Mouse (Mus musculus) G1E-ER4 (cell line): ENCODE measurements at regions not wholly inside any gene's neighbourhood (a gene's known extent, or its start where the extent isn't known, plus 50 kb on each side); places are given as distances from the start of the nearest gene placed in this dataset.

Source experiments
- GATA1 ChIP-seq: IDR thresholded peaks from one replicate; pipeline ENCODE4 v1.8.0; 2012; ENCODE audit warnings: low read length, inconsistent platforms

DNA sequence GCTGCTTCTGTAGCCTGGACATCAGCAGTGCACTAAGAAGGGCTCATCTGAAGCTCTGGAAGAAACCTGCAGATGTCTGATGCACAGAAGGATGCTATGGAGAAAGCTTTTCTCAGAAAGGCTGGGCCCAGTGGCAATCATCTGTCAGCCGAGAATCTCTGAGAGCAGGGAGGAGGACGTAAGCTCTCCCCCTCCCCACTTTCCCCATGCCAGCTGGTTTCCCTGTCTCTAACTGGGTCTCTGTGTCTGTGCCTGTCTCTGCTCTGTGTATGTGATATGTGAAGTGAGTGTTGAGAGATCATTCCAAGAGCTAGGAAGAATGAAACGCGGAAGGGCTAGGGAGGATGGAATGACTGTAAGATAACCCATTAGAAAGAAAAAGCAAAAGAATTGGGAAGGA is 155.1 kb upstream of the Podxl start:
- no peak for TF ChIP-seq GATA1

- no peak for TF ChIP-seq GATA1
Observed at GRCm38 (mm10) chr6:31717531-31717930, 153.8 kb upstream of the Podxl start.

DNA sequence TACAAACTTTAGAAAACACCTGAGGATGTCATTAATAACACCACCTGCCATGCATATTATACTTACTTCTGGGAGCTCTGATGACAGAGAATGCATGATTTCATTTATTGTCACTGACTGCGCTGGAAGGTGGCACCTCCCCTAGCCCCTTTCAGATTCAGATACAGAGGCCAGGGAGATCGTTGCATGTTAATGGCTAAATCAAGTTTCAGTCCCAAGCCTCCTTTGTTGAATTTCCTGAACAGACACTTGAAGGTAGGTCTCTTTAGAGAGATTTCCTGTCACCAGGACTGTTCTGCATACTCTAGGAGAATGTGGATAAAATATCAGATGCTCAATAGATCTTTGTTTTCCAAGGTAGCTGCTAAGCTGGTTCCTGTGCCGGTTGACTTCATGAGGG is 143.5 kb upstream of the Podxl start:
- no peak for TF ChIP-seq GATA1

- no peak for TF ChIP-seq GATA1
Observed at GRCm38 (mm10) chr6:31704191-31704590, 140.4 kb upstream of the Podxl start.

GRCm38 (mm10) chr6:31702931-31703330 is 139.2 kb upstream of the Podxl start:
- no peak for TF ChIP-seq GATA1

- no peak for TF ChIP-seq GATA1
Observed at GRCm38 (mm10) chr6:31695885-31696284, 132.1 kb upstream of the Podxl start.

- no peak for TF ChIP-seq GATA1
Observed at GRCm38 (mm10) chr6:31693047-31693446, 129.3 kb upstream of the Podxl start.

DNA sequence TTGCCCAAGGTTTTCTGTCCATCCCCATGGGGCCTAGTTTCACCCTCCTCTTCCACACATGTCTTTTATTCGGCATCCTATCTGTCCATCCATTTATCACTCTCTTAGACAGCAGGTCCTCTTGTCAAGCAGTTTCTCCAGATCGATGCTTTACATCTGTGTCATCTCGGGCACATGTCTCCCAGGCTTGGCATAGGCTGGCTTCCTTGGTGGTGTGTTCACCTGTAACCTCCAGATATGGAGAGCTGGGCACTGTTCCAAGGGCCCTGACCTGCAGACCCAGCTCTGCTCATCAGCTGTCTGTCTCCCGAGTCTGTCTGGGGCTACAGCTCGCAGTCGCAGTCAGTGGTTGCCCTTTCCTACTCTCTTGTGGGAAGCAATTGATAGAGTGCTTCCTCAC is 128.2 kb upstream of the Podxl start:
- no peak for TF ChIP-seq GATA1

GRCm38 (mm10) chr6:31680101-31680500 is 116.3 kb upstream of the Podxl start:
- TF ChIP-seq GATA1: no peak

- no peak for TF ChIP-seq GATA1
Observed at GRCm38 (mm10) chr6:31665671-31666486, 102.1 kb upstream of the Podxl start.

DNA sequence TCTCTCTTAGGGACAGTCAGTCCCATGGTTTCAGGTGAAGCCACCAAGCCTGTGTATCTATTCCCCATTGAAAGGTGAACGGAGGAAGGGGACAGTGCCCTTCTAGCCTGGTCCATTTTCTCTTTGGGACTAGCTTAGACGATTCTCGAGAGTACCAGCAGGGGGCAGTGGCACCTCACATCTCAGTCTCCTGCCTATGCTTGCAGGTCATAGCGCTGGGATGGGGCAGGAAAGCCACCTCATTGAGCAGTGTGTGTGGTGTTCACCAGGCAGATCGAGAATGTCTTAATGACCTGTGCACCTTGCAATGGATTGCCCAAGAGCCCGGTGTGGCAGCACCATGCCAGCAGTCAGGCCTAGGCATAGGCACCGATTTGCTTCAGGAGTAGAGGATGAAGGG is 100.7 kb upstream of the Podxl start:
- no peak for TF ChIP-seq GATA1

DNA sequence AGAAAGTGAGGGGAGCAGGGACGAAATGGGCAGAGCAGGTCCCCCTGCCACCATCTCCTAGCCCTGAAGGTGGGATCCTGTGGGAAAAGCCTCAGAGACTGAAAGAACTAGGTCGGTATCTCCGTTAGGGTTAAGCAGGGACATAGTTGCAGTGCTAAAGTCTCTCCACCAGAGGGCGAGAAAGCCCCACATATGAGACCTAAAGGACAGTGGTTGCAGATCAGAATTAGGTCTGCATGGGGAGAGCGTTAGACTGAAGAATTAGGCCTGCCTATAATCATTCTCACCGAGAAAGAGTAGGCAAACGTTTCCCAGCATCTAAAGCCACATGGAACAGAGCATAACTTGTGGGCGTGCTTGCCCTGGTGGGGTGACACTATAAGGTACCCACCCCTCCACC is 97.0 kb upstream of the Podxl start:
- TF ChIP-seq GATA1: no peak

- TF ChIP-seq GATA1: no peak
Observed at GRCm38 (mm10) chr6:31659901-31660300, 96.1 kb upstream of the Podxl start.

DNA sequence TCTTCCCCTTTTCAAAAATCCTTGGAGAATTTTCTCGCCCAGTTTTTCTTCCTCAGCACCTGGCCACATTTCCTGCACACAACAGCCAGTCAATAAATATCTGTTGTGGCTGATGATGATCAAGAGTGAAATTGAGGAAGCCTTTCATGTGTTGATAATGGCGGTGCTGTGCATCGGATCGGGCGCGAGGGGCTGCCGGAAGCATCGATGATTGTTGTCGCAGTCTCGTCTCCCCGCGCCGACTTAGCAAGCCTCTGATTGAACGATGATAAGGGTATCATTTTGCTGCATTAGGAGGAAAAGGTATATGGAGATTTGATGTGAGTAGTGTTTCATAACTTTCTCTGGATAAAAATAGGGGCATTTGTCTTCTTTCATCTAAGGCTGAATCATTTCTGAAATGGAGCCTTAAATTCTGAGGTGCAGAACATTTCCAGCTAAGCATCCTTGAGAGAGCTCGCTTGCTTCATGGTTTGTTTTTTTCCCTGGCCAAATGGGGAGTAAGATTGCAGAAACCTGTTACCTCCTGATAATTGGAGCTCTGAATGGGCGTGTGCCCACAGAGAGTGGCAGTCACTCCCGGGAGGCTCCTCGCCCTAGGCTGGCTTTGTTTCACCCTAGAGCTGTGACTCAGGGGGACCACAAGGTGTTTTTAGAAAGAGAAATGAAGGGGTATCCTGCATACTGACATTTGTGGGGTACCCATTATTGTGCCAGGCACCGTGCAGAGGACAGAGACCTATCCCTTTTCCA is 94.8 kb upstream of the Podxl start:
- TF ChIP-seq GATA1: no peak

- no peak for TF ChIP-seq GATA1
Observed at GRCm38 (mm10) chr6:31650791-31651476, 87.2 kb upstream of the Podxl start.

- no peak for TF ChIP-seq GATA1
Observed at GRCm38 (mm10) chr6:31645261-31645660, 81.5 kb upstream of the Podxl start.
